Mouse (Mus musculus) megakaryocyte, adult 5-6 weeks (primary cell): ENCODE measurements around the gene Sobp. TPM values are rescaled to one million over a fixed set of nuclear protein-coding genes. Genes with fewer than 3 reads are reported as not detected.

Experiments used
- ATAC-seq: 2 replicates; pipeline ENCODE4 v1.8.0; 2016; ENCODE audit warnings: mild to moderate bottlenecking, inconsistent platforms; ENCODE audit not compliant: poor library complexity, severe bottlenecking
- total RNA-seq, 2 experiments: library from RNA; stranded (forward) in 1 of 2; stranded (reverse) in 1 of 2; fragments of 153-499, 151-499 nt in 1 of 2; fragments of 221-1000, 200-1000 nt in 1 of 2; gene quantifications; 2 replicates each; pipeline versions ENCODE4 v1.2.3 to v1.2.4; 2015 to 2017

Gene Sobp
- total RNA-seq, 2 experiments from 2014 or later, result not detected

DNA sequence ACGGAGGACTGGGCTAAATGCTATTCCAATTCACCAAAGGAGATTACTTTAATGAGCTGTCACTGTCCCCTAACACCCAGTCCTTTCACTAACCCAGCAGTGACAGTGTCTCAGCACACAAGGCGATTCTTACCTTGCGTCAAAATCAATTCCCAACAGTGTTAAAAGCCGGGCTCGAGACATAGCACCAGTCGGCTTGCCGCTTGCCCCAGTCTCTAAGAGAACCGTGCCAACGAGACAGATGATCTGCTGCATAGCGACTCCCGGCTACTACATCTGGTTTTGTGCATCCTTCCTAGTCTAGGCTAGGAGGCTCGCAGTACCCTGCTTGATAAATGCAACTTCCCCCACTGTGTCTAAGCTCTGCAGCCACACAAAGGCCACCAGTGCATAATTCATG is 12.0 kb downstream of the Sobp start:
- ATAC-seq, result no peak

DNA sequence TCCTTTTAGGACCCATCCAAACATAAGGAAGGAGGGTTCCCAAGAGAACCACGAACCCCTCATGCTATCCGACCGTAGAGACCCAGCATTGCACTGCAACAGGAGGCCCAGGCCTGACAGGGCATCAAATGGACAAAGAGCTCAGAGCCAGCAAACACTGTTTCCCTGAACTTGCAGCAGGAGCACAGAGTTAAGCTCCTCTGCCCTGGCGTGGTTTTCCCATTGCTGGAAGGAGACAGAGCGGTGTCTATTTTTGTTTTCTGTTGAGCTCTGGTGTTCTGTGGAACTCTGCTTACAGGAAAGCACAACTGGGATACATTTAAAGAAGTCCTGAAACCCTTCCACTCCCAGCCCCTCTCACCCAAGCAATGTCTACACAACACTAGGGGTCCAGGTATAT is 15.0 kb downstream of the Sobp start:
- no peak for ATAC-seq

DNA sequence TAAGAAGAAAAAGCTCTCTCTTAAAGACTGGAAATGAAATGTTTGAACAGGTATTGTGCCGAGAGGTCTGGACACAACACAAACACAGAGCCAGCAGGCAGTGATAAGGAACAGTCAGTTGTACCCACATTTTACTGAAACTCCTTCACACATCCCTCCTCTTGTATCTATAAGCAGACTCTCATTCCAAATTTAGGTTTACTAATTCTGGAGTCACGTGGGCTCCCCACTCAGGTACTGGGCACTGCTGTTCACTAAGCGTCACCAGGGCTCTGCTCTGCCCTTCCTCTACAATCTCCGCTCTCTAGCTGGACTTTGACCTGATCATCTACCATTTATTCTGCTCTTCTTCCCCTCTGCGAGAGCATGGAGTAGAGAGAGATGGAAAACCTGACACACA is 15.4 kb downstream of the Sobp start:
- ATAC-seq, result no peak

DNA sequence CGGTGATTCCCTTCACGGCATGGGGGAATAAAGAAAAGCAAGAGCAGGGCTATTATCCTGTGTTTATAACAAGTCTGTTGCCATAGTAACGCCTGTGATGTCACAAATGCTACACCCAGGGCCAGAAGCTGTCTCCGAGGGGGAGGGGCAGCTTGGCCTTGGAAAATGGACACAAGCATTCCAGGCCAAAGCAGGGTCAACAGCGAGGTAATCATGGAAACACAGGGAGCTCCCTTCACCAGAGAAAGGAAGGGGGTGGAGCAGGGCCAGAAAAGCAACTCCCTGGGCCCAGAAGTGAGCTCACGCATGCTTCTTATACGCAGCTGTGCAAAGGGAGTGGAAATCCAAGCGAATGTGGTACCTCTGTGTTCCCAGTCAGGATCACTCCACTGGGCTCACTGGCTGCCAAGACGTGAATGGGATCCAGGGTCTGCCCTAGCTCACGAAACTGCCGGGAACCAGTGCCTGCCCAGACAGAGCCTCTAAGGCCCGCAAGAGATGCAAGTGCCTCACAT is 19.2 kb downstream of the Sobp start:
- ATAC-seq, result no peak

DNA sequence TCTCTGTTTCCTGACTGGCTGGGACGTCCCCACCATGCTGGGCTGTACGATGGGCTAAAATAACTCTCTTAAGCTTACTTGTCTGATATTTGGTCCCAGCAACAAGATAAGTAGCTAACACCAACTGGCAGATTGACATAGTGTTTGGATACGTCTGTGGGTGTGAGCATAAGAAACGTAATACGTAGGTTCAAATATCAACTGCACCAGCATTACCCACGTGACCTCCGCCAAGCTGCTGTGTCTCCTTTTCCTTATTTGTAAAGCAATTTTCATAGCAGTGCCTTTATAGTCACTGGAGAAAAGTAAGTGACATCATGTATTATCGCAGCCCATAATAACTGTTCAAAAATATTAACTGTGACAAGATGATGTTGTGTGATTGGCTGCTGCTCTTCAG is 21.7 kb downstream of the Sobp start:
- no peak for ATAC-seq

DNA sequence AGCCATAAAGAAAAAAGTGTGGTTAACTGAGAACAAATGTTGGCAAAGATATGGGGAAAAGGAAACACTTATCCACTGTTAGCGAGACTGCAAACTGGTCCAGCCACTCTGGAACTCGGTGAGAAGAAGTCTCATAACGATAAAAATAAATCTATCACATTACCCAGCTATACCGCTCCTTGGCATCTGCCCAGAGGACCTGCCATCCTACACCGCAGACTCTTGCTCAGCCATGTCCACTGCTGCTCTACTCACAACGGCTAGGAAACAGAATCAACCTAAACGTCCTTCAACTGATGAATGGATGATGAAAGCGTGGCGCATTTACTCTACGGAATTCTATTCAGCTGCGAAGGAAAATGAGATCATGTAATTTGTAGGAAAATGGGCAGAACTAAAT is 25.9 kb downstream of the Sobp start:
- ATAC-seq, result no peak

DNA sequence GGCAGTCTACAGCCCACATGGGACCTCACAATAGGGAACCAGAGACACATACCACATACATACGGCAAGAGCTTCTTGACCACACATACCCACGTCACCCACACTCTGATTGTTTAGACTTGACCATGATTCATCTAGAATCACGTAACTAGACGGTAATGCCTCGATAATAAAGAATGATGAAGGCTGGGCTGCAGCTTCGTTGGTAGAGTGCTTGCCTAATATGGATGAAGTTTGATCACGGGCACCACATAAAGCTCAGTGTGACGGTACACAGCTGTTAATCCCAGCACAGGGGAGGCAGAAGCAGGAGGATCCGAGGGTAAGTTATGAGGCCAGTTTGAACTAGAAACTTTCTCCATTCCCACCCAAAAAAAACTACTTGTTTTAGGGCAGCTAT is 31.2 kb downstream of the Sobp start:
- ATAC-seq, result no peak

DNA sequence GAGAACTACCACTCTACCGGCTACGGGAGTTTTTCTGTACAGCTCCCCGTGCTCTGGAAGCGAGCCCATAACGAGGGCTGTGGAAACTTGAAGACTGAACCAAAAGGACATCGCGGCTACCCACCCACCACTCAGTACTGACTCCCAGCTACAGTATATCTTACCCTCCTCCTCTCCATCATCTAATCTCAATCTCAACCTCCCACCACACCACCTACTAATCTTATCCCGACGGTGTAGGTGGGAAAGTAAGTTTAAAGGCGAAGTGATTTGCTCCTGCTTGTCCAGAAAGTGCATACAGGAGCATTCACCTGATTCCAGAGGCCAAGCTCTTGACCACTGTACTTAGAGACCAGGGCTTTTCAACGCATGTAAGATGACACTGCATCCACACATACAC is 40.3 kb downstream of the Sobp start:
- ATAC-seq, result no peak

DNA sequence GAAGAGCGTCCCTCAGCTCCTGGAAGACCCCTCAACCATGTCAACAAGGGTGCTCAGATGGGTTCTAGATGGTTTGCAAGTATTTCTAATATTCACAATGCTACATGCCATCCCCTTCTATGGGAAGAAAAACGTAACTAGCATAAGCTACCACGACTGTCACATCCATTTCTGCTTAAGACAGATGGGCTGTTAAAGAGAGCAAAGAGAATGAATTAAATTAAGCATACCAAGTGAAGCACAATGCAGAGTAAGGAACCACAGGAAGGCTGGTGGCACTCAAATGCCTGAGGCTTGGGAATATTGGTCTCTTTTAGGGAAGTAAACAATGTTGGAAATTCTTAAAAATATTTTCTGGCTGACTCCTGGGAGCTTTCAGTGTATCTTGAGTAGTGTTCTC is 45.6 kb downstream of the Sobp start:
- no peak for ATAC-seq

DNA sequence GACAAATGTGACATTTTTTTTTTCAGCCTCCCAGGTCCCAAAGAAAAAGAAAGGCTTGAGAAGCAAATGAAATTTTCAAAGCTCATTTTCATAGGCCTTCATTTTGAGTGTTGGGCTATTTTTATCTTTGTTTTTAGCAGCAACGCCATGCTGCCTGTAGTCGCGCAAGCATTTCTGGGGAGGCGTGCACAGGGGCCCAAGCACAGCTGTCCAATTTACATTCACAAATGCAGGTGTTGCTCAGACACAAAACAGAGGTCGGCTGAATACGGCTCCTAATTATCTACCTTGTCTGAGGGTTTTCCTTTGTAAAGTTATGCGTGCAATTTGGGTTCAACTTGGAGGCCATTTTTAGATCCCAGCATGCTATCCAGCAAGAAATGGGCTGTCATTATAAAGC is 49.8 kb downstream of the Sobp start:
- no peak for ATAC-seq

DNA sequence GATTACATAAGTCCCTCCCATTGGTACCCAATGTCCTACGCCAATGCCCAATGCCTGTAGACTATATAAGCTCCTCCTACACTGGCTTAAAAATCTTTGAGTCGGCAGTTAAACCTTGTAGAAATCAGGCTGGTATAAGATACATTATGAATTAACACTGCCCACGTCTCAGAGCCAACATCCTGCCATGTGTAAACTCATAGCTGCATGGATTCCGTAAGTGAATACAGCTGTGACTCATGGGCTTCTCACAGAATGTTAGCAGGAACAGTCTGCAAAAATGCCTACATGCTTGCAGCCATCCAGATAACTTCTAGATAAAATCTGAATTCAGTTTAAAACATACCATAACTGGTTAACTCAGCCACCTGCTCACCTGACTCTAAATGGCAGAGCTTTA is 50.2 kb downstream of the Sobp start:
- ATAC-seq, result no peak

DNA sequence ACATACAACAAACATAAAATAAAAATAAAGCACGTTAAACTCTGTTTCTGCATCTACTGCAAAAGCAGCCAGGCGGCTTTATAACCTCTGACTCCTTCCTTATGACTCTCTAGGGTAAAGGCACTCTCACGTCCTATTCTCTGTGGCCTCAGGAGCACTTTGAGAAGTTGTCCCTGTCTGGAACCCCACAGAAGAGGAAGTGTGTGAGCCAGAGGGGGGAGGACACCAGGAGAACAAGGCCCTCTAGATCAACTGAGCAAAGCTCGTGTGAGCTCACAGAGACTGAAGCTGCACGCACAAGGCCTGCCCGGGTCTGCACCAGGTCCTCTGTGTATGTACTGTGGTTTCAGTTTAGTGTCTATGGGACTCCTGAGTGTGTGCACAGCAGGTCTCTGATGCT is 50.9 kb downstream of the Sobp start:
- no peak for ATAC-seq

DNA sequence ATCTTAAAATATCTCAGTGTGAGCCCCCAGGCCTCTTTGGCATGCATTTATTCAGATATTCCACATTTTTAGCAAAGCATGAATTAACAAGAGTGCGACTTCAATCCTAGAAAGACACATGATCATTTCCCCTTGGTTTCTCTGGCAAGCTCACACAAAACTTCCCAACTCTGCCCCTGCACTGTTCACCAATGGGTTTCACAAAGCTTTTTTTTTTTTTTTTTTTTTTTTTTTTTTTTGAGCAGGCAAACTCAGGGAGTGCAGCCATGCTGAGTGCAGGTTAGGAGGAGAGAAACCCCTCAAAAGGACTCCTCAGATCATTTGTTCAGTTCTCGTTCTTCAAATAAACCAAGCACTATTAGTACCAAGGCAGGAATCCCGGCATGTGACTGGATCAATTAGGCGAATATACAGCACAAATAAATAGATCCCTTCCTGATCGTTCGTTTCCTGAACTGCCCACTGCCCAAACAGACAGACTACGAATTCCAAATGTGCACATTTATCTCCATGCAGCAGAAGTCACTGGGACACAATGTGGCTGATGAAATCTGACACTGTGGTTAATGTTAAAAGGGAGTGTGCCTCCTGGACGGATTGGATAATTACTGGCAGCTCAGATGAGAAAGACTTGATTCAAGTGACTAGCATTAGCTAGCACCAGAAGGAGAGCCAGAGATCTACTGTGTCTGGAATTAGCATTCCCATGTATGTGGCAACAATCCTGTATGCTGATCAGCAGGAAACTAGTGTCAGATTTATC is 53.5 kb downstream of the Sobp start:
- ATAC-seq, result no peak

DNA sequence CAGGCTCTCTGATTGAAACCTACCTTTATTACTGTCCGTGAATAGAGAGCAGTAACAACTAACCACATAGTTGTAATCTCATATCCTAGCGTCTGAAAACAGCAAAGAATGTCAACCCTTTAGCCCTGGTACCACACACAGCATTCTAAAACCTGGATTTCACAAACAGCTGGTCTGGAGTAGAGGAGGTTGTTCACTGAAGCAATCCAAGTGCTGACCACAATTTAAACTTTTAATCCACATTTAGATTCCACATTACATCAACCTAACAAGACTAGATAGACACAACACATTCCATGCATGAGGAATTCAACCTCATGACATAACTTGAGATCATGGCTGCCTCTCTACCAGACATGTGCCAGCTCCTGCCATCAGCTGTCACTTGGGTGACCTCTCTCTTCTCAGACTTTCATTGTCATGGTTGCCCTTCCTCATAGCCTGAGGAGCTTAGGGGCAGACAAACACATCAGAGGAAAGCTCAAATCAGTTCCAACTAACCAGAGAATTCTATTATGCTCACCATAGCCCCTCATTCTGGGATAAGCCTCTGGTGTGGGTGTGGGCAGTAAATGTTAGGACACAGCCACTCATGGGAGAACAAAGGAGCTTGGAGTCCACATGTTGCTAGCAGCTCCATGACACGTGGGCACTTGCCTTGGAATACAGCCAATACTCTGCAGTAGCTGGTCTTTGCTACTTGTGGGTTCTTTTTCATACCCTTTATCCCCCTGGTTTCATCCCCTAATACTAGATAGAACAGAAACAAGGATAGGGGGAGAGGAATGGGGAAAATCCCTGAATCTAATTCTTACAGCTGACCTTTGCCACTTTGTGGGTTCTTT is 58.0 kb downstream of the Sobp start:
- no peak for ATAC-seq

DNA sequence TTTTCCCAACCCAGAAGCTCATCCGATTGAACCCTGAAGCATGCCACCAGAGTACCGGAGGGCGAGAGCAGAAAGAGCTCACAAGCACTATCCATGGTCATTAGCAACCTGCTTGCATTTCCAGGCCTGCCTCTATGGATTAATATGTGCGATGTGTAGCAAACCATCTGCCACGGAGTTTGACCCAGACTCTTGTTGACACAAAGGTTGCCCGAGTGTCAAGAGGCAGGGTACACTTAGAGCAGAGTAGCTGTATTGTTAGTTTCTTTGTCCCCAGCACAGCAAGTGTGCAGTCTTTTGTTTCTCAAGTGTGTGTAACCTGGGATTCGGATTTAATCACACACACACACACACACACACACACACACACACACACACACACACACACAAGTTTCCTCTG is 62.0 kb downstream of the Sobp start:
- no peak for ATAC-seq

DNA sequence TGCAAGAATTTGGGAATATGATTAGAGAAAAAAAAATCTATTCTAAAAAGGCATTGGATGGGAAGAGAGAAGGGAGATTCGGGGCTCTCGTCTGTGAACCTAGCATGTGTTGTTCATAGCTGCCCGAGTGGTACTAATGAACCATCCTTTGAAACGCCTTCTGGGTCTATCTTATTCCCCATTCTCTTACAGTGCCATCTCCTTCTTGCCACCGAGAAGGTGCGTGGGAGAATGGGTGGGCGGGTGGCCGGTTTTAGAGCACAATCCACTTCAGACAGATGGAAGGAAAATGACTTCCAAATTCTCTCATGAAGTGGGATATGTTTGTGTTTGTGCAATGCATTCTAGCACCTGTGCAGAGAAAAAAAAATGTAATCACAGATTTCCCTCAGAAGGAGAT is 67.7 kb downstream of the Sobp start:
- ATAC-seq, result no peak

DNA sequence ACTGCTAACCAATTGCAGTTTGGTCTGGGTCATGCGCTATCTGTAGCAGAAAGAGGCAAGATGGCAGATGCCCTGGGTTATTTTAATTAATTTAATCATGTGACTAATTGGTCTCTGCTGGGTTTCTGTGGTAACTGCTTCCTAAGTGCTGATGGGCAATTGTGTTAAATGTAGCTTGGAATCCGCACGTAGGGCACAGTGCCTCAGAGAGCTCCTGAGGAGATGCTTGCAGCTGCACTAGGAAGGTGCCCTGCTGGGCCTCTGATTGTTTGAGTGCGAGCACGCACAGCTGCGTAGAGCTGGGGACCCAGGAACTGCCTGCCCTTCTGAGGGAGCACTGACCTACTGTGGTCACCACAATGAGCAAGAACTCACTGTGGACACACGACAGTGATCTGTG is 68.1 kb downstream of the Sobp start:
- no peak for ATAC-seq

DNA sequence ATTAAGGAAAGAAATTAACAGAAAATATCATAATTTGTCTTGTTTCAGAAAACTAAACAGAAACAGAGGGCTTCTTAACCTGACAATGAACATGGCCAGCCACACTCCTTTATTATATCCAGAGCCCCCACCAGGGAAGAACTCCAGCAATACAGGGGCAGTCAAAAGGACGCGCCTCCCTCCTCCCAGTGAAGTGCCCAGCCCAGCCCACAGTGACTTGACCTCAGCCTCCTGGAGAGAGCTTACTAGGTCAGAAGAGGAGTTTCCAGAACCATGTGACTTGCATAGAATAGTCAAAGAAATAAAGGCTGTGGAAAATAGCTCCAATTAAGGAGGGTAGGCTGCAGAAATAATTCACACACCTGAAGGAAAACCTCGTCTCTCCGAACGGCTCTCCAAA is 73.8 kb downstream of the Sobp start:
- no peak for ATAC-seq

DNA sequence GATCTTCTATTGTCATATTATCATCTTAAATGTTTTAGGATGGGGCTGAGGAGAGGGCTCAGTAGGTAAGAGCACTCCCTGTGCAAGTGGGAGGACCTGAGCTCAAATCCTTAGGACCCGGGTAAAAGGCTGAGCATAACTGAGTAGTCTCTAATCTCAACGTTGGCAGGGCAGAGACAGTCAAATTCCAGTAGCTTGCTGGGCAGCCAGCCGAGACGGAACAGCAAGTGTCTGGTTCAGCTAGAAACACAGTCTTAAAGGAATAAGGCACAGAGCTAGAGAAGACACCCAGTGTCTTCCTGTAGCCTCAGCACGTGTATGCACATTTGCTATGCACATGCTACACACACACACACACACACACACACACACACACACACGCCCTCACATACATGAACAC is 75.1 kb downstream of the Sobp start:
- no peak for ATAC-seq

DNA sequence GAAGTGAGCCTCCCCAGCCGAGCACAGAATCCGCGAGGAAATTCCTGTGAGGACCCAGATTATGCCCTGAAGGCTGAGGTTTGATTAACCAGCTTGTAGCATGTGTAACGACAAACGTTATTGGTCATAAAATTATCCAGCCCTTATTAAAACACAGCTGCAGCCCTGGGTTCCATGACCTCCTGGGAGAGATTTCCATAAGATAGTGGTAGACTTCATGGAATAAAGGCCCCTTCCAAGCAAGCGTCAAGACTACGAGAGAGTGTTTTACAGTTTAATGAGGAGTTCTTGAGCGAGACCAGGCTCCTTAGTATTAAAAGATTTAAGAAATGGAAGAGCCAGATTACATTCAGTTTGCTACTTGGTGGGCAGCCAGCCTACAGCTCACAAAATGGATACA is 76.6 kb downstream of the Sobp start:
- ATAC-seq, result no peak

DNA sequence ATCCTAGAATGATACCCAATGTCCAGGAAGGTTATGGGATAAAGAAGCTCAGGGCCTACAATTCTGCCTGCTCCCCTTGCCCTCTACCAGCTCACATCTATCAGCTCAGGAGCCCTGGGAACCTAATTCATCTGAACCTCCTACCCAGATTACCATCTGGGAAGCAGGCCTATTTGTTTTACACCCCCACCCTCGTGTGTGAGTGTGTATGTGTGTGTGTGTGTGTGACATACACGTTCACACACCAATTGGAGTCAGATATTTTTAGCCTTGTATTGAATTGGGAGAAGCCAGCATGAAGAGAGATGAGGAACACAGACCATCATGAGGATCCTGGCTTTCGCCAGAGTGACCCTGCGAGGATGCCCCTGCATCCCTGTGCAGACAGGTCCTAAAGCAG is 77.7 kb downstream of the Sobp start:
- ATAC-seq, result no peak

DNA sequence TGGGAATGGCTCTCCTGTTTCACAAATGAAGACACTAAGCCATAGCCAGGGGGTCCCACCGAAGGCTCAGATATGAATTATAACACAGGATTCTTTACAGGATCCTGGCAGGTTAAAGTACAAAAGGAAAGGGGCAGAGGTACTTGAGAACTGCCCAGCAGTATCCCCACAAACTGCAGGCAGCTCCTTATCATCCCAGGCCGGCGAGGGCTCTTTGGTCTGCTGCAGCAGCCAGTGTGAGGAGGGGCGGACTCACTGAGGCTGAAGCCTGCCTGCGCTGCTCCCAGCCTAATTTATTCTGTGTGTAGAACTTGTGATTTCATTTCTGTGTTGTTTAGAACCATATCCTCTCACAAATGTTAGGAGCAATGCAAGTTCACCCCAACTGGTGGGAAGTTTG is 79.8 kb downstream of the Sobp start:
- ATAC-seq, result no peak
